Mouse (Mus musculus) midbrain, embryonic 13.5 days (tissue): Measurements from ENCODE around the gene Gm45140. TPM values are rescaled to one million over a fixed set of nuclear protein-coding genes. Genes with fewer than 3 reads are reported as not detected.

Experiments used
- ATAC-seq: fragments of 200-750 bp; cut with Nextera tagmentation; 2 replicates; pipeline ENCODE4 v1.8.0; 2017; ENCODE audit warnings: mild to moderate bottlenecking, moderate TSS enrichment, moderate library complexity
- H3K27ac ChIP-seq: fragments of 300-500 bp; sonication (generic); 2 replicates; pipeline ENCODE4 v1.5.1; 2015; ENCODE audit warnings: inconsistent platforms, mild to moderate bottlenecking, moderate library complexity
- H3K27me3 ChIP-seq: fragments of 300-500 bp; sonication (generic); 2 replicates; pipeline ENCODE4 v1.6.1; 2015; ENCODE audit warnings: mild to moderate bottlenecking, inconsistent platforms
- H3K36me3 ChIP-seq: fragments of 300-500 bp; sonication (generic); 2 replicates; pipeline ENCODE4 v1.6.1; 2015; ENCODE audit warnings: mild to moderate bottlenecking, inconsistent platforms
- H3K4me1 ChIP-seq: fragments of 300-500 bp; sonication (generic); replicated peaks from 2 replicates; pipeline ENCODE4 v1.6.1; 2015; ENCODE audit warnings: inconsistent platforms
- H3K4me2 ChIP-seq: fragments of 300-500 bp; sonication (generic); replicated peaks from 2 replicates; pipeline ENCODE4 v1.6.1; 2015; ENCODE audit warnings: moderate library complexity, mild to moderate bottlenecking, inconsistent platforms
- H3K4me3 ChIP-seq: fragments of 300-500 bp; sonication (generic); replicated peaks from 2 replicates; pipeline ENCODE4 v1.5.1; 2015; ENCODE audit warnings: mild to moderate bottlenecking, inconsistent platforms
- H3K9ac ChIP-seq: fragments of 300-500 bp; sonication (generic); replicated peaks from 2 replicates; pipeline ENCODE4 v1.6.1; 2015; ENCODE audit warnings: mild to moderate bottlenecking, inconsistent platforms
- H3K9me3 ChIP-seq: fragments of 300-500 bp; sonication (generic); 2 replicates; pipeline ENCODE4 v1.6.1; 2016; ENCODE audit warnings: mild to moderate bottlenecking, inconsistent platforms
- WGBS: fragments of 180-500 bp; shearing (Covaris S2); methylation state at CpG from one replicate; pipeline ENCODE4 v1.1.7; 2015; 5-methylcytosine and 5-hydroxymethylcytosine counted together
- polyA plus RNA-seq: library from polyadenylated mRNA; unstranded; fragments of >200 nt; fragmentation: Nextera tagmentation; extraction: Ambion mirVana; gene quantifications from 2 replicates; pipeline ENCODE4 v1.2.1, GENCODE M21; 2015

Gm45140 gene
- polyA plus RNA-seq: 3.2 and 3.3 TPM in 2 replicates

DNA sequence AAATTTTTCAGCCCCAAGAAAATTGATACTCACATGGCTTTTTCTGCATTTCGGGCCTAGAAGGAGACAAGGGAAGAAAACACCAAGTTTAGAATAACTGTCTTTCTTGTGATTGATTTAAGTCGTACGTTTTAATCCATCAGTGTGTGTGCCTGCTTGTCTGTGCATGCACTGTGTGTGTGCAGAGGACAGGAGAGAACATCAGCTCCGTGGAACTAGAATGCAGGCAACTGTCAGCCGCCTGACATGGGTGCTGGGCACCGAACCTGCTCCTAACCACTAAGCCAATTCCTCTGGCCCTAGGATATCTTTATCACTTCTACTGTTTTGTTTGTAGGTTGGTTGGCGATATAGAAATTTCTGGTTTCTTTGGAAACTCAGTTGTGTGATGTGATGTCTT lies at the start of gene Gm45140:
Gene Gm45140, minus strand, starts transcription at position 101 of the 400 bp plus-strand sequence.
- ATAC-seq: no peak
- H3K27ac ChIP-seq: no peak within 1 kb of the TSS
- peaks cover 16% of the 10 kb centered on the region for H3K4me1 ChIP-seq
- H3K27me3 ChIP-seq: no peaks in the 10 kb centered on the region
- H3K4me2 ChIP-seq: no peak within 1 kb of the TSS
- no peak within 1 kb of the TSS for H3K9ac ChIP-seq
- peaks cover 46% of the 10 kb centered on the region for H3K36me3 ChIP-seq
- WGBS: 96% methylated on average over 7 of the region's 7 CpGs
- no peaks in the 10 kb centered on the region for H3K9me3 ChIP-seq
- no peak within 1 kb of the TSS for H3K4me3 ChIP-seq

DNA sequence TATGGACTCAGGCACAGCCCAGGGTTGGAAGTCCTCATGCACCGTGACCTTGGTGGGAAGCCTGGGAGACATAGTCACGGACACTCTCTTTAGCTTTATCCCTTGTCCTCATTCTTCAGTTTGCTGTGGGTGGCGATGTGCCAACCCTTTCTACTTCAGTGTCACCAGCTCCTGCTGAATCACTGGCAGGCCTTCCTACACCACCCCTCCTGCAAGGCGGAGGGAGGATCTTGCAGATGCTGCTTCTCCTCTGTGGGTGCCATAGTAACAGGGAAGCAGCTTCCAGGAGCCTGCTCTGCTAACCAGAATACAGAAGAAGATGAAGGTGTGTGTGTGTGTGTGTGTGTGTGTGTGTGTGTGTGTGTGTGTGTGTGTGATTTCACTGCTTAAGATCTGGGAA lies 47.2 kb upstream of the Gm45140 start:
- 56% methylated on average over 4 of the region's 4 CpGs for WGBS

DNA sequence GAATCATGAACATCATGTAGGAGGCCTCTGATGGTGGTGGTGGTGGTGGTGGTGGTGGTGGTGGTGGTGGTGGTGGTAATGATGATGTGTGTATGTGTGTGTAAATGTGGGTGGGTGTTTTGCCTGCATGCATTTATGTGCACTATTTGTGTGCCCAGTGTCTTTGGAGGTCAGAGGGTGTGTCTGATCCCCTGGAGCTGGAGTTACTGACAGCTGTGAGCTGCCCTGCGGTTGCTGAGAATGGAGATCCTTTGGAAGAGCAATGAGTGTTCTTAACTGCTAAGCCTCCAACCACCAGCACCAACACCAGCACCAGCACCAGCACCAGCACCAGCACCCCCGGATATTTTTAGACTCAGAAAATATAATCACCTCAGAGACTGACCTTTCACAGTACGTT lies 46.6 kb upstream of the Gm45140 start:
- H3K4me2 ChIP-seq: no peak overlapping the region
- no peak overlapping the region for H3K9ac ChIP-seq
- no peak overlapping the region for H3K4me3 ChIP-seq
- H3K4me1 ChIP-seq: 0 out of 2 replicates have a peak, but pooled peaks cover 2% of the 10 kb centered on the region
- no peaks in the 10 kb centered on the region for H3K36me3 ChIP-seq
- no peaks in the 10 kb centered on the region for H3K9me3 ChIP-seq
- H3K27me3 ChIP-seq: no peaks in the 10 kb centered on the region
- WGBS: 65% methylated on average over 3 of the region's 3 CpGs
- no peak for ATAC-seq
- H3K27ac ChIP-seq: no peak overlapping the region

More for the DNA sequence above, 47.2 kb upstream of the Gm45140 start:
- Histone ChIP-seq H3K9ac (no peak overlapping the region), H3K4me1 (0 out of 2 replicates have a peak, but pooled peaks cover 2% of the 10 kb centered on the region), H3K36me3 (no peaks in the 10 kb centered on the region), H3K27me3 (no peaks in the 10 kb centered on the region), H3K4me2 (no peak overlapping the region), H3K4me3 (no peak overlapping the region), H3K9me3 (no peaks in the 10 kb centered on the region), H3K27ac (no peak overlapping the region; the same call in 1 of the 2 replicates)
- no peak for ATAC-seq

DNA sequence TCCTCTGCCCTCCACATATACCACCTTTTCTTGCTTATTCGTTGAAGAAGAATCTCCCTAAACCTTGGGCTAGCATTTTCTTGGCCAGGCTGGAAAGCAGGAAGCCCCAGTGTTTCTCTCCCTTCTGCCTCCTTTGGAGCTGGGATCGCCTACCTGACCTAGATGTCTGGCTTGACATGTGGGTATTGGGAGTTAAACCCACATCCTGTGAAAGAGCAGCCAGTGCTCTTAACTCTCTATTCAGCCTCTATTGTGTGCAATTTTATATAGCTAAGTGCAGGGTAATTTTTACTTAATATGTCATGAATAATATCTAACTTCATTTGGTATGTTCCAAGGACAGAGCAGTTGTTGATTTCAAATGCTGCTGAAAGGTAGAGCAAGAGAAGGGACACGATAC lies 44.0 kb upstream of the Gm45140 start:
- H3K36me3 ChIP-seq: no peaks in the 10 kb centered on the region
- no peak overlapping the region for H3K4me3 ChIP-seq
- H3K4me2 ChIP-seq: no peak overlapping the region
- WGBS: 77% methylated on average over 3 of the region's 3 CpGs
- no peaks in the 10 kb centered on the region for H3K27me3 ChIP-seq
- ATAC-seq: no peak
- H3K4me1 ChIP-seq: 0 out of 2 replicates have a peak, but pooled peaks cover 2% of the 10 kb centered on the region
- no peak overlapping the region for H3K27ac ChIP-seq
- H3K9ac ChIP-seq: no peak overlapping the region
- no peaks in the 10 kb centered on the region for H3K9me3 ChIP-seq

DNA sequence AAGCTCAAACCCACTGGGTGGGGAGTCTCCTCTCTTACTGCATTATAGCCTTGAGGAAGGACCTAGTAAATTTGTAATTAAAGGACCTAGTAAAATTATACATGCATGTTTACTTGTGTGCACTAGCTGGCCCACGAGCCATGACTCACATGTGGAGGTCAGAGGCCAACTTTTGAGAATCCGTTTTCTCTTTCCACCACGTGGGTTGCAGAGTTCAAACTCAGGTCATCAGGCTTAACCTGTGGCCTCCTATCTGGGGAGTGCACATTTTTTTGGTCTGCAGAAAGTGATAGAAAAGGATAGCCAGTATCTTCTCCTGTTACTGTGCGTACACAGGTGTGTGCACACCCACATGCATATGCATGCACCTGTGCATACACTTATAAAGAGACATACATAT lies 43.4 kb upstream of the Gm45140 start:
- no peak overlapping the region for H3K27ac ChIP-seq
- WGBS: 65% methylated on average over 4 of the region's 4 CpGs
- no peak overlapping the region for H3K4me3 ChIP-seq

DNA sequence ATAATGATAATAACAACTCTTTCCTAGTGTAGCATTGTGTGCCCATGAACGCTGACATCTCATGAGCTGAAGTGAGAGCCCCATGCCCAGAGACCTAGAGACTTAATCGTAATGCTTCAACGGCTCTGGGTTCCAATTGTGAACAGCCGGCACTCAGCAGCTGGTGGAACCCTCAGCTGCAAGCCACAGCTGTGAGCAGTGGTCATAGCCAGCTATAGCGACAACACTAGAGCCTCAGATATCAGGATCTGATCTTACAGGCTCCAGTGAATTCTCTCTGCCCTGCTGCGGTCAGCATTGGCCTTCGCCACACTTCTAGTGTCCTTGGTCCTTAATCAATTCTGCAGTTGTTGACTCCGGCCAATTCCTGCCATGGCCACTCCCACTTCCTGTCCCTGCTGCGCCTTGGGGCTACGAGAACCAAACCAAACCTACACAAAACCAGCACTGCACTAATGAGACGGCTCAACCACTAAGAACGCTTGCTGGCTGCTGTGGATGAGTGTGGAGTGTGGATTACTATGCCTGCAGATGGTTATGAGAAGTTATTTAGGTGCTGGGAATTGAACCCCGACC lies 40.6 kb upstream of the Gm45140 start:
- Histone ChIP-seq H3K4me1 (no peaks in the 10 kb centered on the region), H3K4me2 (no peak overlapping the region), H3K9me3 (no peaks in the 10 kb centered on the region), H3K36me3 (no peaks in the 10 kb centered on the region), H3K9ac (no peak overlapping the region), H3K27me3 (no peaks in the 10 kb centered on the region), H3K4me3 (no peak overlapping the region), H3K27ac (no peak overlapping the region)
- WGBS: 81% methylated on average over 13 of the region's 13 CpGs
- ATAC-seq: no peak

More for the DNA sequence above, 43.4 kb upstream of the Gm45140 start:
- Histone ChIP-seq H3K27me3 (no peaks in the 10 kb centered on the region), H3K4me1 (0 out of 2 replicates have a peak, but pooled peaks cover 2% of the 10 kb centered on the region), H3K9ac (no peak overlapping the region), H3K36me3 (no peaks in the 10 kb centered on the region), H3K9me3 (no peaks in the 10 kb centered on the region), H3K4me2 (no peak overlapping the region)
- no peak for ATAC-seq

DNA sequence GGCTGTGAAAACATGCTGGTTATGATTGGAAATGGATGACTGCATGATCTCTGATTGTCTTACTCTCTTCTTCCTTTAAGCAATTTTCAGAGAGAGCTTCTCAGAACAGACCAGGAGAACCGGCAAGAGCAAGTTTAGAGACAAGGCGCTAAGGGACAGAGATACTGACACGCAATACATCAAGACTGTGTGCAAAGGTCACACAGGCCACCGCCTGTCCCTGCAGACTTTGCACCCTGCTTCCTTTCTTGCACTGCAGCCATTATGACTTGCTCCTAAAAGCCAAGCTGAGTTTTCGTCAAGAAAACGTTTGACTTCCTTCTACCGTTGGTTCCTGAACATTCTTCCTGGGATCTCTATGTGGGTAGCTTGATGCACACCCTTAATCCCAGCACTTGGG lies 40.0 kb upstream of the Gm45140 start:
- 91% methylated on average over 7 of the region's 7 CpGs for WGBS
- Histone ChIP-seq H3K36me3 (no peaks in the 10 kb centered on the region), H3K4me3 (no peak overlapping the region), H3K4me2 (no peak overlapping the region), H3K9ac (no peak overlapping the region), H3K4me1 (no peaks in the 10 kb centered on the region), H3K9me3 (no peaks in the 10 kb centered on the region), H3K27ac (no peak overlapping the region), H3K27me3 (no peaks in the 10 kb centered on the region)
- no peak for ATAC-seq

DNA sequence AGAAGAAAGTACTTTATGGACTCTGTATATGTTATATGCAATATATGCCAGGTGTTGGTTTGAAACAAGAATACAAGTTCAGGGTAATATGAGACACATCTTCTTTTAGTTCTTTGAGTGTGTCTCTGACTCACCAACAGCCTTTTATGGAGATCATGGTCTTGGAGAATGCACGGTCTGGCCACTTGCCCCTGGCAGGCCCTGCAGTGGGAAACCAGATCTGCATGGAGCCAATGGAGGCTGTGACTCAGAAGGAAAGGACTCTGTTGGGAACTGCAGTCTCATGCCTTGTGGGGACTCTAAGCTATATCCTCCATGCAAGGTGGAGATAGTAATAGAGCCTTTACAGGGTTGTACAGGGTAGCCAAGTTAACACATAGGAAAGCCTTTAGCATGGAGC lies 39.5 kb upstream of the Gm45140 start:
- no peaks in the 10 kb centered on the region for H3K36me3 ChIP-seq
- H3K4me1 ChIP-seq: no peaks in the 10 kb centered on the region
- H3K27me3 ChIP-seq: no peaks in the 10 kb centered on the region
- H3K27ac ChIP-seq: no peak overlapping the region
- ATAC-seq: no peak
- H3K9me3 ChIP-seq: no peaks in the 10 kb centered on the region
- 89% methylated on average over 1 of the region's 1 CpGs for WGBS
- H3K4me2 ChIP-seq: no peak overlapping the region
- H3K4me3 ChIP-seq: no peak overlapping the region
- no peak overlapping the region for H3K9ac ChIP-seq

DNA sequence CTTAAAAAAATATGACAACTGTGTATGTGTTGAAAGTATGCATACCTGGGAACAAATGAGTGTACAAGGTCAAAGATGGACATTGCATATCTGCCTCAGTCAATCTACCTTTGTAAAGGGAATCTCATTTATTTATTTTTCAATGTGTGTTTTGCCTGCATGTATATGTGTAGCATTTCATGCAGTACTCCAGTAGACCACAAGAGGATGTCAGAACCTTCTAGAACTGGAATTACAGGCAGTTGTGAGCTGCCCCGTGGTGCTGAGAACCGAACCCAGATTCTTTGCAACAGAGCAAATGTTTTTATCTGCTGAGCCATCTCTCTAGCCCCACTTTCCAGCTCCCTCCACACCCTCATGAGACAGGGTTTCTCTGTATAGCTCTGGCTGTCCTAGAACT lies 38.4 kb upstream of the Gm45140 start:
- no peak overlapping the region for H3K4me2 ChIP-seq
- H3K9me3 ChIP-seq: no peaks in the 10 kb centered on the region
- no peak for ATAC-seq
- no peaks in the 10 kb centered on the region for H3K36me3 ChIP-seq
- no peaks in the 10 kb centered on the region for H3K27me3 ChIP-seq
- no peak overlapping the region for H3K27ac ChIP-seq
- no peaks in the 10 kb centered on the region for H3K4me1 ChIP-seq
- H3K9ac ChIP-seq: no peak overlapping the region
- WGBS: 87% methylated on average over 2 of the region's 2 CpGs
- no peak overlapping the region for H3K4me3 ChIP-seq

DNA sequence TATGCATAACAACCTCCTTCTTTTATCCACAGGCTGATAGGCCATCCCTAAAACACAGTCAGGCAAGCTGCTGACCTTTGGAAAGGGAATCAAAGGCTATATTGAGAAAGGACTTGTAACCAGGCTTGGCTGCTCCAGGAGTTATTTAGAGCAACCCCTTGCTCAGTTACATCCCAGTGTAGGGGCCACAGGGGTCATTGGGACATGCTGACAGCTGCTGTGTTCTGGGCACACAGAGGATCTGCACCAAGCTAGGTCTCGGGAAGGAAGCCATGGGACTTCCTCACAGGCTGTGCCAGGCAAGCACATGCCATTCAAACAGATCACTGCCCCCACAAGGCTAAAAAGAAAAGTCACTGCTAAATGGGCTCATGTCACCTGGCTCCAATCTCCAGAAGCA lies 37.5 kb upstream of the Gm45140 start:
- Histone ChIP-seq H3K9me3 (no peaks in the 10 kb centered on the region), H3K9ac (no peak overlapping the region), H3K4me2 (no peak overlapping the region), H3K27me3 (no peaks in the 10 kb centered on the region), H3K27ac (no peak overlapping the region), H3K36me3 (no peaks in the 10 kb centered on the region), H3K4me3 (no peak overlapping the region), H3K4me1 (no peaks in the 10 kb centered on the region)
- WGBS: 76% methylated on average over 1 of the region's 1 CpGs
- ATAC-seq: no peak

DNA sequence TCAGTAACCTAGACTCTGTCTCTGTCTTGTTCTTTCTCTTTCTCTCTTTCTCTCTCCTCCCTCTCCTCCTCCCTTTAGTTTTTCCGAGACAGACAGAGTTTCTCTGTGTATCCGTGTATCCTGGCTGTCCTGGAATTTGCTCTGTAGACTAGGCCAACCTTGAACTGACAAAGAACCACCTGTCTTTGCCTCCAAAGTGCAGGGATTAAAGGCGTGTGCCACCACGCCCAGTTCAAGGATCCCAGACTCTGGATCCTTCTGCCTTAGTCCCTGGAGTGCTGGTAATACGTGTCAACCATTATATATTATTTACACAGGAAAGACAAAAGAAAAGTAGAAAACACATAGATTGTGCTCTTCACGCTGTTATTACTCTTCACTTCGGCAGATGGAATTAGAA lies 35.6 kb upstream of the Gm45140 start:
- no peak for ATAC-seq
- Histone ChIP-seq H3K4me3 (no peak overlapping the region), H3K27me3 (no peaks in the 10 kb centered on the region), H3K27ac (no peak overlapping the region), H3K4me2 (no peak overlapping the region), H3K9me3 (no peaks in the 10 kb centered on the region), H3K9ac (no peak overlapping the region), H3K4me1 (no peaks in the 10 kb centered on the region), H3K36me3 (no peaks in the 10 kb centered on the region)
- WGBS: 82% methylated on average over 7 of the region's 7 CpGs

DNA sequence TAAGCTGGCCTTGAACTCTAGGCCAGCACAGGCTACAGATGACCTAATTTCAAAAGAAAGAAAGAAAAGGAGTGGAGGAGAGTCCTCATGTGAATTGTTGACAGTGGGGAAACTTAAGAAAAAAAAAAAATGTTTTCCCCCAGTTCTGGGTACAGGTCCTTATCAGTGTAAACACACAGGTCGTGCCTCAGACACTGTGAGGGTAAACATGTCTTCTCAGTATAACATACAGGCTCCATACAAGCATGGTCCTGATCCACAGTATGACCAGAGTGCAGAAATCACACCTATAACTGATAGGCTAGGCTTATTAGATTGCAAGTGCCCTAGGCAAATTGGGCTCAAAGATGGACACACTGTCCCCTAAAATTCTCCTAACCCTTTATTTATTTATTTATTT lies 34.8 kb upstream of the Gm45140 start:
- Histone ChIP-seq H3K27me3 (no peaks in the 10 kb centered on the region), H3K9ac (no peak overlapping the region), H3K4me1 (no peaks in the 10 kb centered on the region), H3K36me3 (no peaks in the 10 kb centered on the region), H3K27ac (no peak overlapping the region), H3K4me2 (no peak overlapping the region), H3K9me3 (no peaks in the 10 kb centered on the region), H3K4me3 (no peak overlapping the region)
- ATAC-seq: no peak
- 81% methylated on average over 1 of the region's 1 CpGs for WGBS

DNA sequence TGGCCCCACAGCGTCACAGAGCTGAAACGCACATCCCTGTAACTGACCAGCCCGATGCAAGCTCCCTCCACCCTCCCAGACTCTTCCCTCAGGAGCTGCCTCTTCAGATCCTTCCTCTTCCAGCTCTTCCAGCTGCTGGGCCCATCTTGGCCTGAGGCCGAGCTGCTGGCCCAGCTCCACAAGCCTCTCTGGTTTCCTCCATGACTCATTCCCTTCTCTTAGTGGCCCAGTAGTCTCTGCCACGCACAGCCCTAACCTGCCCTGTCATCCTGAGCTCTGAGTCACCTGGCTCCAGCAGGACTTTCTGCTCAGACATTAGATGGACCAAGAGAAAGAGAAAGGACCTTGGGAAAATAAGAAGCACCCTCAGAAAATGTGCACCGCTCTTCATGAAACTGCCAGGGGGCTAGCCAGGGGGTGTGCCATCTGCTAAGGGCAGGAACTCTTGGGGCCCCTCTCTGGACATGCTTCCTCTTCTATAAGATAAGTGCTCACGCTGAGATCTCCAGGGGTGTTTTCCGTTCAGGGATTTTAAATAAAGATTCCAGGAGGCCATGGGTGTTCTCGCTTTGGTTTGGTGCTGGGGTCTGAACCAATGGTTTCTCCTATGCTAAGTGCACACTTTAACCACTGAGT lies 33.4 kb upstream of the Gm45140 start:
- H3K4me3 ChIP-seq: no peak overlapping the region
- no peaks in the 10 kb centered on the region for H3K4me1 ChIP-seq
- no peaks in the 10 kb centered on the region for H3K36me3 ChIP-seq
- H3K27ac ChIP-seq: no peak overlapping the region
- no peak for ATAC-seq
- WGBS: 82% methylated on average over 9 of the region's 9 CpGs
- H3K27me3 ChIP-seq: no peaks in the 10 kb centered on the region
- no peak overlapping the region for H3K9ac ChIP-seq
- H3K9me3 ChIP-seq: no peaks in the 10 kb centered on the region
- no peak overlapping the region for H3K4me2 ChIP-seq
